Mouse (Mus musculus): Measurements from ENCODE around the gene Zdhhc17.

DNA sequence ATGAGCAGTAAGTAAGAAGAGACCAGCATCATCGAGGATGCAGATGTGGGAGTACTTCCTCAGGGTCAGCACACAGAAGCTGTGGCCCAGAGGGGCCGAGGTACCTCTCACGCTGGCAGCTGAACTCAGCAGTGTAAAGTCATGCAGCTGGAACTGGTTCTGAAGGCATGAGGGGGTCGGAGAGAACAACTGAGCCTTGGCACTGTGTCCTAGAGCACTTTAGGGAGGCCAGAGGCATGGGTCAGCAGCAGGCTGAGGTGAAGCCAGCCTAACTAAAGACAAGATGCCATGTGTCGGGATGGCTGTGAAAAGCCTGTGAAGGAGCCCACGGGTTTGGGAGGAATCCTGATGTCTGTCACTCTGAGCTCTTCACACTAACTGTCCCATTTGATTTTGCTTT is 38.5 kb downstream of the Zdhhc17 start:
- TF ChIP-seq CTCF (IDR thresholded peaks at IDR 0.05; ENCODE audit: control insufficient read depth, insufficient read depth, insufficient read length) = no peak
- no peak for TF ChIP-seq CEBPB (IDR thresholded peaks at IDR 0.05; ENCODE audit: low read depth)
- TF ChIP-seq MAX (IDR thresholded peaks at IDR 0.05) = no peak
- TF ChIP-seq USF1 (IDR thresholded peaks at IDR 0.05; ENCODE audit: low read depth) = no peak
- TF ChIP-seq MYOD1 (IDR thresholded peaks at IDR 0.05; ENCODE audit: control insufficient read depth, insufficient read length, low read depth) = no peak
- no peak for TF ChIP-seq FOSL1 (IDR thresholded peaks at IDR 0.05; ENCODE audit: insufficient read depth, low read length, poor library complexity, severe bottlenecking)
- TF ChIP-seq MYOG (IDR thresholded peaks at IDR 0.05; ENCODE audit: control insufficient read depth, extremely low read depth, insufficient read length) = no peak
